Mouse (Mus musculus) neural tube, embryonic 11.5 days (tissue): Measurements from ENCODE around the gene Mapk13. TPM values are rescaled to one million over a fixed set of nuclear protein-coding genes. Genes with fewer than 3 reads are reported as not detected.

Source experiments
- ATAC-seq: fragments of 200-750 bp; cut with Nextera tagmentation; 2 replicates; pipeline ENCODE4 v1.8.0; 2017; ENCODE audit warnings: moderate number of reproducible peaks, mild to moderate bottlenecking, moderate TSS enrichment, moderate library complexity; ENCODE audit not compliant: insufficient read depth, low FRiP score, low TSS enrichment
- DNase-seq: peaks from one replicate; pipeline ENCODE4 v3.0.0-alpha.2; 2015; ENCODE audit warnings: low spot score
- H3K27ac ChIP-seq: fragments of 300-500 bp; sonication (generic); 2 replicates; pipeline ENCODE4 v1.5.1; 2014; ENCODE audit warnings: low read depth, mild to moderate bottlenecking, low read length
- H3K27me3 ChIP-seq: fragments of 300-500 bp; sonication (generic); 2 replicates; pipeline ENCODE4 v1.6.1; 2014; ENCODE audit warnings: mild to moderate bottlenecking, low read length, mixed read lengths; ENCODE audit not compliant: control insufficient read depth, insufficient read depth
- H3K36me3 ChIP-seq: fragments of 300-500 bp; sonication (generic); 2 replicates; pipeline ENCODE4 v1.6.1; 2014; ENCODE audit warnings: mild to moderate bottlenecking, low read length, moderate library complexity, mixed read lengths; ENCODE audit not compliant: control insufficient read depth, insufficient read depth
- H3K4me1 ChIP-seq: fragments of 300-500 bp; sonication (generic); 2 replicates; pipeline ENCODE4 v1.6.1; 2014; ENCODE audit warnings: low read length, mixed read lengths; ENCODE audit not compliant: control insufficient read depth, insufficient read depth
- H3K4me2 ChIP-seq: fragments of 300-500 bp; sonication (generic); 2 replicates; pipeline ENCODE4 v1.6.1; 2014; ENCODE audit warnings: low read depth, mild to moderate bottlenecking, moderate library complexity
- H3K4me3 ChIP-seq: fragments of 300-500 bp; sonication (generic); 2 replicates; pipeline ENCODE4 v1.5.1; 2014; ENCODE audit warnings: low read depth, low read length
- H3K9ac ChIP-seq: fragments of 300-500 bp; sonication (generic); 2 replicates; pipeline ENCODE4 v1.6.1; 2014; ENCODE audit warnings: mild to moderate bottlenecking, low read length
- H3K9me3 ChIP-seq: fragments of 300-500 bp; sonication (generic); 2 replicates; pipeline ENCODE4 v1.6.1; 2016; ENCODE audit warnings: low read length; ENCODE audit not compliant: control insufficient read depth
- WGBS: fragments of 180-500 bp; shearing (Covaris S2); extraction: QIAGEN DNeasy Blood & Tissue Kit; methylation state at CpG from one replicate; pipeline ENCODE4 v1.1.7; 2014; 5-methylcytosine and 5-hydroxymethylcytosine counted together
- polyA plus RNA-seq: library from polyadenylated mRNA; unstranded; fragments of >200 nt; fragmentation: Nextera tagmentation; extraction: Ambion mirVana; gene quantifications from 2 replicates; pipeline ENCODE4 v1.2.1, GENCODE M21; 2014

Mapk13 gene
- polyA plus RNA-seq, 1 experiment from 2014 or later, result 1.8 TPM

DNA sequence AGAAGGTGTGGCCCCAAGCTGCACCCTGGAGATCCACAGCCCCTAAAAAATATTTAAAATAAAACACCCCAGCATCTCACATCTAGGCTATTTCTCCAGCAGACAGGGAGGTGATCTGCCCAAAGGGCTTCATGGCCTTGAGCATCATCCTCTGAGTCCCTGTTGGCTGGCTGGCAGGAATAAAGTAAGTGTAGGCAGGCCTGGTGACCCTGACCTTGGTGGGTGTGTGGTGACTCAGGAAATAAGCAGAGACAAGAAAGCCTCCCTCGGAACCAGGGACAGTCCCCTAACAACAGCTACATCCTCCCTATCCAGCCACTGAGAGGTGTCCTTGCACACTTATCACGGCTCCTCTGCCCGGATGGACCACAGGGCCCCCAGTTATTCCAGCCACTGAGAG lies 11.7 kb downstream of the Mapk13 start:
- Histone ChIP-seq H3K36me3 (no peaks in the 10 kb centered on the region), H3K4me3 (no peak overlapping the region), H3K9ac (no peak overlapping the region), H3K27ac (no peak overlapping the region), H3K9me3 (no peaks in the 10 kb centered on the region), H3K4me1 (no peaks in the 10 kb centered on the region), H3K27me3 (no peaks in the 10 kb centered on the region), H3K4me2 (no peak overlapping the region)
- no peak for DNase-seq
- 82% methylated on average over 3 of the region's 3 CpGs for WGBS
- ATAC-seq, result no peak

DNA sequence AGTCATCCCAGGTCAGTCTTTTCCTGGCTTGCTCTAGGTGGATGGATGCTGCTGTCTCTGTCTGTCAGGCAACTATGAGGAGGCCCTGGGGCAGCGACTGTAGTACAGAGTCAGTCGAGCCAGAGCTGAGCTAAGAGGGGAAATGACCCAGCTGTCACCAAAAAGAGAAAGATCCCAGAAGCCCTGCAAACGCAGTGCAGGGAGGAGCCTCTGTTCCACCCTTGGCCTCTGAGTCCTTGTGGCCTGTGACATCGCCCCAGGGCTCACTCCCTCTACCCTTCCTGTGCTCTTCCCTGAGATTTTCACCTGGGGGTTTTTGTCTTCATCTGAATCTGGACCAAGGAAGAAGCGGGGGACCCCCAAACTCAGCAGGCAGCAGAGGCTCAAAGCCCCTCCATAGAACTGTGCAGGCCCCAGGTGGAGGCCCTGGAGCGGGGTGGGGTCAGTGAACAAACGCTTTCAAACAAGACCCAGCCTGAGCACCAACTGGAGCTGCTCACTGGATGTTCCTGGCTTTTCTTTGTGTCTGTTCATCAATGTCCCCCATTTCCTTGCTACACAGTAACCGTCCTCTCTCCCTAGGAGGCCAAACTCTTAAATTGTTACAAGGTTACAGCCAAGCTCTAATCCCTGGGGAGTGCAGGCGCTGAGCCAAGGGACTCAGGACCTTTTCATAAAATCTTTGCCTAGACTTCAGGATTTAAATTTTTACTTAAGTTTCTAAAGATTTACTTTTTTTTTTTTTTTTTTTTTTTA lies 12.4 kb downstream of the Mapk13 start:
- Histone ChIP-seq H3K4me1 (no peaks in the 10 kb centered on the region), H3K9ac (no peak overlapping the region), H3K4me2 (no peak overlapping the region), H3K36me3 (no peaks in the 10 kb centered on the region), H3K4me3 (no peak overlapping the region), H3K9me3 (no peaks in the 10 kb centered on the region), H3K27me3 (no peaks in the 10 kb centered on the region), H3K27ac (no peak overlapping the region)
- ATAC-seq (no peak), DNase-seq (no peak)
- 63% methylated on average over 9 of the region's 9 CpGs for WGBS

DNA sequence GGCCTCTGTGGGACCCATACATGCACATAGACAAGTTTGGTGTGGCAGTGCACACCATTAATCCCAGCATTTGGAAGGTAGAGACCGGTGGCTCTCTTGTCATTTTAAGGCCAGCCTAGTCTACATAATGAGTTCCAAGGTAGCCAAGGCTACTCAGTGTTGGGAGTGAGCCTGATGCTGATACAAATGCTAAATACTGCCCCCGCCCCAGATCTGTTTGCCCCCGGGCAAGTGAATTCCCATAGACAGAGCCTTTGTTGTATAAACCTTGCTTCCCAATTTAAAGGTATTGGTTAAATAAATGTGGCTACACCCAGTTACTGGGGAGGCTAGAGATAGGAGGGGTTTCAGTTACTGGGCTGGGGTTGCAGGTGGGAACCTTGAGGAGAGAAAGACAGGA lies 15.9 kb downstream of the Mapk13 start:
- Histone ChIP-seq H3K4me3 (no peak overlapping the region), H3K9me3 (no peaks in the 10 kb centered on the region), H3K9ac (no peak overlapping the region), H3K27me3 (no peaks in the 10 kb centered on the region), H3K36me3 (no peaks in the 10 kb centered on the region), H3K27ac (no peak overlapping the region), H3K4me1 (no peaks in the 10 kb centered on the region), H3K4me2 (no peak overlapping the region)
- no peak for DNase-seq
- ATAC-seq, result no peak
- 76% methylated on average over 3 of the region's 3 CpGs for WGBS

DNA sequence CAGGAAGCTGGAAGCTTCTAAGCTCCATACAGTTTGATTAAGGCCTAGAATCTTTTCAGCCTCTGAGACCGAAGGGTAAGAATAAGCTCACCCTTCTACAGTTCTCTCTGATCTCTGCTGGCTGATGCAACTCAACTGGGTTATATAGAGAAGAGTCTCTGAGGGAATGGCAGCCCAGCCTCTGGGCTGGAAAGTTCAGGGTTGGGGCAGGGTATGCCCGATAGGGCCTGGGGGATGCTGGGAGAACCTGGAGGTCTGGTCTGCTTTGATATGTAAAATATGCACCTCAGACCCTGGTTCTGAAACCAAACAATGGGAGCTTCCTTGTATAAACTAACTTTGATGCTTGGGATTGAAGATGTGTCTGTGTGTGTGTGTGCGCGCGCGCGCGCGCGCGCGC lies 18.4 kb downstream of the Mapk13 start:
- H3K9me3 ChIP-seq, result no peaks in the 10 kb centered on the region
- H3K4me3 ChIP-seq, result no peak overlapping the region
- H3K4me2 ChIP-seq, result no peak overlapping the region
- H3K27me3 ChIP-seq, result no peaks in the 10 kb centered on the region
- 91% methylated on average over 12 of the region's 12 CpGs for WGBS
- H3K4me1 ChIP-seq, result no peaks in the 10 kb centered on the region
- no peak overlapping the region for H3K9ac ChIP-seq
- no peak for DNase-seq
- no peak for ATAC-seq
- no peak overlapping the region for H3K27ac ChIP-seq
- no peaks in the 10 kb centered on the region for H3K36me3 ChIP-seq

DNA sequence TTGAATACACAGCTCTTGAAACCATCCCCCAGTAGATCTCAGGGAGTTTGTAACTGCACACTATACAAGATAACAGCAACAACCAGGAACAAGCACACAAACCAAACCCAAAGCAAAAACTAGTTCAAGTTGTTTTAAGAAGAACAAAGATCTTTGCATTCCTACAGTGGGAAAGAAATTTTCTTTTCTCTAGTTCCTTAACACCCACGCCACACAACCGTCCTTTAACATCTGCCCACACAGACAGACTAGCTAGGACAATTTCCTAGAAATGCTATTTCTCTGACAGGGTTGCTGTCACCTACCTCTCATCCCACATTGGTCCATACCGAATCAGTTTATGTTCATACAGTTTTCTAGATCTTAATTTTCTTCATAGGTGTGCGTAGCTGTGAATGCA lies 27.9 kb downstream of the Mapk13 start:
- no peak for ATAC-seq
- Histone ChIP-seq H3K4me2 (no peak overlapping the region), H3K4me3 (no peak overlapping the region), H3K36me3 (no peaks in the 10 kb centered on the region), H3K9ac (no peak overlapping the region), H3K9me3 (no peaks in the 10 kb centered on the region), H3K4me1 (peaks cover 2% of the 10 kb centered on the region; the same call in 1 of the 2 replicates), H3K27me3 (no peaks in the 10 kb centered on the region), H3K27ac (no peak overlapping the region)
- DNase-seq, result no peak
- WGBS, result 92% methylated on average over 4 of the region's 4 CpGs

DNA sequence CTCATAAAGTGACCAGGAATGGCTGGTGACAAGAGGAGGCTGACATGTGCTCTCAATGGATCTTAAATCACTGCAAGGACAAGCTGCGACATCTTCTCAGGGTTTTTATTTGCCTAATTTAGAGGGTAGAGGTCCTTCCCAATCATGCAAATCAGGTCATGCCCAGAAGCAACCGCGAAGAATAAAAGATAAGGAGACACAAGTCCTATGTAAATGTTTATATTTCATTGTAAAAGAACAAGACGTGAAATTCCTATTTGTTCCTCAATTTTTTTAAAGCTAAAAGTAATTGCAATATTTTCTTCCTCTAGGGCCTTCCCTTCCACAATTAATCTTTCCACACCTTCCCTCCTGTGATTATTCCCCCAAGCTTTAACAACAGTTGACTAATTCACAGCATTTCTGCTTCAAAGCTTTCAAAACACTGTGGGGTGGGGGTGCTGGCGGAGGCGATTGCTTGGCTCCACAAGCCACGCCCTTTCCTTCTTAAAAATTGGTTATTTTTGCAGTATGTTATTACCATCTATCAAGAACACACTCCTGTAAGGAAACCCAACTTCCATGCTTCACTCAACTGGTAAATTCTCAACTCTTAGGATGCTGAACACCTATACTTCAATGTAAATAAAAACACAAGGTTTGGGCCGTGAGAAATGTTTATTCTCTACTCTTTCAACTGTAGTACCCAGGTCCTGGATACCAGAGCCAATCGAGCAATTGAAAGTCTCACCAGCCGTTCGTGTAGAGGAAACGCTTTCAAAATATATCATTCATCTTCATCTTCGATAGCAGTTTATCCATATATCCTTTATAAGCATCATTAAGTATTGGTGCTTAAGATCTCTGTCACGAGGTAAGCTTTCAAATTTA lies 30.4 kb downstream of the Mapk13 start:
- Histone ChIP-seq H3K4me3 (no peak overlapping the region), H3K27me3 (no peaks in the 10 kb centered on the region), H3K9ac (no peak overlapping the region), H3K4me2 (peak overlapping the region; percentile 72), H3K9me3 (no peaks in the 10 kb centered on the region), H3K27ac (no peak overlapping the region), H3K4me1 (peaks cover 2% of the 10 kb centered on the region; the same call in 1 of the 2 replicates), H3K36me3 (no peaks in the 10 kb centered on the region)
- WGBS, result 13% methylated on average over 14 of the region's 14 CpGs
- ATAC-seq (no peak), DNase-seq (no peak)

DNA sequence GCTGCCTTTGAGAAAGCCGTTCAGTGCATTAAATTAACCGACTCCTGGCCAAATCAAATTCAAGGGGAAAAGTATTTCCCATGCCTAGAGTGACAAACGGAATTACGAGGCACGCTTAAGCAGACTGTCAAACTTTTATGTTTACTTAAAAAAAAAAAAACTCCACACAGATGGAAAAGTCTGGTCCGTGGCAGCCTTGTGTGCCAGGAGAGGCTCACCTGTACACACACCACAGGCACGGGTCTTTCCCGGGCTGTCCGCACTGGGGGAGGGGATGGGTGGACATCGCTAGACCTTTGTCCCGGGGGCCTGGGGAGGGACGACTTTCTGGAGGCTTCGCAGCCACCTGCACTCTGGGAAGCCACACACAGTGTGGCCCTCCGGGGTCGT lies 31.2 kb downstream of the Mapk13 start:
- Histone ChIP-seq H3K4me3 (peak overlapping the region; percentile 96), H3K4me2 (peak overlapping the region; percentile 72), H3K27me3 (no peaks in the 10 kb centered on the region), H3K9me3 (no peaks in the 10 kb centered on the region), H3K4me1 (peaks cover 2% of the 10 kb centered on the region; the same call in 1 of the 2 replicates), H3K27ac (peak overlapping the region; percentile 99), H3K36me3 (no peaks in the 10 kb centered on the region), H3K9ac (peak overlapping the region; percentile 99)
- ATAC-seq, result no peak; the same call in 1 of the 2 replicates
- no peak for DNase-seq
- under 1% methylated on average over 15 of the region's 15 CpGs for WGBS

DNA sequence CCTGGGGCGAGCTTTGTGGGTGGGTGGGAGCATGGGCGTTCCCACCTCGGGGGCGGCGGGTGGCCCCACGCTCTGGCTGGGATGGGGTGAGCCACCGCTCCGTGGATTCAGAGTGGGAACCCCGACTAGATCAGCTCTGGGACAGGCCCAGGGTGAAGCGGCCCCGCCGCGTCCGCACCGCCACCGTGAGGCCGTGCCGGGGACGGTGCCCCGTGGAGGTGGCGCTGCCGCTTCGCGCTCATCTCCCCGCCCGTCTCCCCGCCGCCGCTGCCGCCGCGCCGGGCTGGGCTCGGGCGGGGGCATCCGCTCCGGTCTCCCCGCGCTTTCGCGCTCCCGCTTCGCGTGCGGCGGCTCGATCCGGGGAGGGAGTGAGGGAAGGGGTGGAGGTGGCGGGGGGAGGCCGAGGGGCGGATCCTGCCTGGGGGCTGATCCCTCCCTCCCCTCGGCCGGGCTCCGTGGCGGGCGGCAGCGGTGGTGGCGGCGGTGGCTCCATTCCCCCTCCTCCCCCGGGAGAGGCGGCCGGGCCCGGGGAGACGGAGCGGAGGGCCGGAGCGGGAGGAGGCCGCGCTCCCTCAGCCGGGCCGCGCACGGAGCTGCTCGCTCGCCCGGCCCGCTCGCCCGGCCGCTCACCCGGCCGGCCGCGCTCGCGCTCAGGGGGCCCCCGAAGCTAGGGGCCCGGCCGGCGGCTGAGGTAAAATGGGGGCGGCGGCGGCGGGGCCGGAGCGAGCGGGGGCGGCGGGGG lies 31.7 kb downstream of the Mapk13 start, which contains the start of gene Brpf3:
Gene Brpf3 (plus strand): TSS at position 420 of the 742 bp plus-strand sequence.
- WGBS, result under 1% methylated on average over 33 of the region's 99 CpGs
- ATAC-seq, result peak; percentile 68
- peak within 1 kb of the TSS; percentile 99 for H3K27ac ChIP-seq

More for the DNA sequence above, 31.7 kb downstream of the Mapk13 start, which contains the start of gene Brpf3:
- Histone ChIP-seq H3K27me3 (no peaks in the 10 kb centered on the region), H3K9ac (peak within 1 kb of the TSS; percentile 99), H3K4me2 (peak within 1 kb of the TSS; percentile 72), H3K4me1 (peaks cover 2% of the 10 kb centered on the region; the same call in 1 of the 2 replicates), H3K4me3 (peak within 1 kb of the TSS; percentile 96), H3K36me3 (no peaks in the 10 kb centered on the region; the same call in 1 of the 2 replicates), H3K9me3 (no peaks in the 10 kb centered on the region)
- peak; percentile 76 for DNase-seq
